Mouse (Mus musculus) CH12.LX (cell line): ENCODE measurements around the gene Trp53i13. TPM values are rescaled to one million over a fixed set of nuclear protein-coding genes. Genes with fewer than 3 reads are reported as not detected.

Experiments used
- DNase-seq: peaks from one replicate; pipeline ENCODE4 v3.0.0-alpha.2; 2013; ENCODE audit errors: extremely low read depth
- H3K27ac ChIP-seq: 2 replicates; pipeline ENCODE4 v1.5.1; 2012; ENCODE audit warnings: low read depth, mild to moderate bottlenecking, control low read depth, moderate library complexity; ENCODE audit not compliant: insufficient read depth
- H3K27me3 ChIP-seq: replicated peaks from 2 replicates; pipeline ENCODE3; 2012; ENCODE audit warnings: inconsistent platforms
- H3K36me3 ChIP-seq, 2 experiments: replicated peaks in 1 of 2; 2 replicates each; pipeline versions ENCODE3 to v1.6.1; 2012; ENCODE audit warnings: inconsistent platforms in 1 of 2, low read length in 1 of 2, mild to moderate bottlenecking in 1 of 2, mixed read lengths in 1 of 2, moderate library complexity in 1 of 2; ENCODE audit not compliant: control insufficient read depth in 1 of 2, insufficient read depth in 1 of 2
- H3K4me1 ChIP-seq, 2 experiments: 2 replicates each; pipeline ENCODE4 v1.6.1; 2012; ENCODE audit warnings: inconsistent platforms in 1 of 2, moderate library complexity in 1 of 2; ENCODE audit not compliant: insufficient read depth in 2 of 2, control insufficient read depth in 1 of 2
- H3K4me2 ChIP-seq: 2 replicates; pipeline ENCODE4 v1.6.1; 2012; ENCODE audit warnings: low read depth, mild to moderate bottlenecking, control low read depth; ENCODE audit not compliant: poor library complexity, insufficient read depth, severe bottlenecking
- H3K4me3 ChIP-seq, 3 experiments: fragments of 150-350 bp in 1 of 3; sonication (generic) in 1 of 3; replicated peaks in 1 of 3; 2 replicates each; pipeline versions ENCODE3 to v1.5.1; 2011 to 2012; ENCODE audit warnings: low read depth in 2 of 3, low read length in 2 of 3, mild to moderate bottlenecking in 2 of 3, moderate library complexity in 2 of 3, control low read depth in 1 of 3, improper control_type of control experiment in 1 of 3, inconsistent platforms in 1 of 3, mixed read lengths in 1 of 3; ENCODE audit not compliant: poor library complexity in 1 of 3
- H3K79me2 ChIP-seq: replicated peaks from 2 replicates; pipeline ENCODE4 v1.6.1; 2012; ENCODE audit warnings: mild to moderate bottlenecking, moderate library complexity; ENCODE audit not compliant: control insufficient read depth, poor library complexity, insufficient read depth, severe bottlenecking; ENCODE audit errors: extremely low read depth
- H3K9ac ChIP-seq: 2 replicates; pipeline ENCODE4 v1.6.1; 2012; ENCODE audit warnings: low read depth, mild to moderate bottlenecking, control low read depth, moderate library complexity; ENCODE audit not compliant: insufficient read depth
- H3K9me3 ChIP-seq: replicated peaks from 2 replicates; pipeline ENCODE3; 2012; ENCODE audit warnings: low read length, inconsistent platforms, mixed read lengths
- BHLHE40 ChIP-seq: IDR thresholded peaks from 2 replicates; pipeline ENCODE4 v1.6.1; 2011; ENCODE audit warnings: mild to moderate bottlenecking, low read depth, low read length, improper control_type of control experiment
- CHD1 ChIP-seq: IDR thresholded peaks from 2 replicates; pipeline ENCODE4 v1.6.1; 2012; ENCODE audit warnings: low read depth, low read length, improper control_type of control experiment, inconsistent platforms
- CTCF ChIP-seq, 2 experiments: IDR thresholded peaks in 1 of 2; conservative IDR thresholded peaks in 1 of 2; 2 replicates each; pipeline ENCODE4 v1.5.1; 2011 to 2012; ENCODE audit warnings: low read depth in 2 of 2, low read length in 2 of 2, improper control_type of control experiment in 1 of 2, inconsistent platforms in 1 of 2, mild to moderate bottlenecking in 1 of 2, moderate library complexity in 1 of 2
- EP300 ChIP-seq: IDR thresholded peaks from 2 replicates; pipeline ENCODE4 v1.6.1; 2011; ENCODE audit warnings: low read length, improper control_type of control experiment
- GABPA ChIP-seq: IDR thresholded peaks from 2 replicates; pipeline ENCODE4 v1.6.1; 2012; ENCODE audit warnings: low read depth, low read length, improper control_type of control experiment, inconsistent platforms; ENCODE audit not compliant: insufficient replicate concordance
- HCFC1 ChIP-seq: IDR thresholded peaks from 2 replicates; pipeline ENCODE4 v1.6.1; 2012; ENCODE audit warnings: low read depth, mild to moderate bottlenecking, inconsistent platforms, low read length, improper control_type of control experiment
- MAZ ChIP-seq: IDR thresholded peaks from 2 replicates; pipeline ENCODE4 v1.6.1; 2012; ENCODE audit warnings: low read depth, mild to moderate bottlenecking, inconsistent platforms, low read length, improper control_type of control experiment, moderate library complexity
- MXI1 ChIP-seq: IDR thresholded peaks from 2 replicates; pipeline ENCODE4 v1.6.1; 2011; ENCODE audit warnings: mild to moderate bottlenecking, low read depth, low read length, improper control_type of control experiment
- NELFE ChIP-seq: IDR thresholded peaks from 2 replicates; pipeline ENCODE4 v1.6.1; 2011; ENCODE audit warnings: low read depth, low read length, improper control_type of control experiment
- POLR2A ChIP-seq: IDR thresholded peaks from 2 replicates; pipeline ENCODE4 v1.6.1; 2011; ENCODE audit warnings: low read depth, mild to moderate bottlenecking, improper control_type of control experiment, low read length
- SIN3A ChIP-seq: IDR thresholded peaks from 2 replicates; pipeline ENCODE4 v1.6.1; 2012; ENCODE audit warnings: low read length, improper control_type of control experiment, inconsistent platforms
- SMC3 ChIP-seq: IDR thresholded peaks from 2 replicates; pipeline ENCODE4 v1.6.1; 2011; ENCODE audit warnings: low read depth, low read length, improper control_type of control experiment
- USF1 ChIP-seq: IDR thresholded peaks from 2 replicates; pipeline ENCODE4 v1.6.1; 2014; ENCODE audit warnings: low read depth, mild to moderate bottlenecking, inconsistent platforms, low read length, improper control_type of control experiment
- ZKSCAN1 ChIP-seq: IDR thresholded peaks from 2 replicates; pipeline ENCODE4 v1.6.1; 2012; ENCODE audit warnings: low read depth, inconsistent platforms, low read length, improper control_type of control experiment, borderline replicate concordance
- ZMIZ1 ChIP-seq: IDR thresholded peaks from 2 replicates; pipeline ENCODE4 v1.6.1; 2012; ENCODE audit warnings: low read depth, mild to moderate bottlenecking, inconsistent platforms, low read length, improper control_type of control experiment
- dilution Hi-C: fragments of 300-500 bp; cut with MboI; formaldehyde crosslinking; loops from 2 replicates; pipeline ENCODE4 v1.14.3; 2020; ENCODE audit warnings: low sequenced_read_pairs; ENCODE audit not compliant: extremely low pct_unique_long_range_greater_than_20kb, extremely low pct_ligation_motif_present
- in situ Hi-C: fragments of 300-500 bp; cut with MboI; formaldehyde crosslinking; loops from 3 replicates; pipeline ENCODE4 v1.14.3; 2019; ENCODE audit warnings: low sequenced_read_pairs, low pct_ligation_motif_present, low pct_unique_long_range_greater_than_20kb, mixed read lengths
- polyA plus RNA-seq: library from polyadenylated mRNA; unstranded; fragments of >175 nt; gene quantifications from 2 replicates; pipeline ENCODE4 v1.2.1, GENCODE M21; 2012; ENCODE audit warnings: low read depth; ENCODE audit not compliant: insufficient read length
- total RNA-seq, 2 experiments: library from RNA; depleted of rRNA; stranded (reverse); fragments of 300-350 nt in 1 of 2; fragments of >200 nt in 1 of 2; gene quantifications; 2 replicates each; pipeline ENCODE4 v1.2.3; 2012 to 2014

Trp53i13 gene
- total and polyA plus RNA-seq, 3 experiments, result 6.7 to 12.8 (median 12.6) TPM

DNA sequence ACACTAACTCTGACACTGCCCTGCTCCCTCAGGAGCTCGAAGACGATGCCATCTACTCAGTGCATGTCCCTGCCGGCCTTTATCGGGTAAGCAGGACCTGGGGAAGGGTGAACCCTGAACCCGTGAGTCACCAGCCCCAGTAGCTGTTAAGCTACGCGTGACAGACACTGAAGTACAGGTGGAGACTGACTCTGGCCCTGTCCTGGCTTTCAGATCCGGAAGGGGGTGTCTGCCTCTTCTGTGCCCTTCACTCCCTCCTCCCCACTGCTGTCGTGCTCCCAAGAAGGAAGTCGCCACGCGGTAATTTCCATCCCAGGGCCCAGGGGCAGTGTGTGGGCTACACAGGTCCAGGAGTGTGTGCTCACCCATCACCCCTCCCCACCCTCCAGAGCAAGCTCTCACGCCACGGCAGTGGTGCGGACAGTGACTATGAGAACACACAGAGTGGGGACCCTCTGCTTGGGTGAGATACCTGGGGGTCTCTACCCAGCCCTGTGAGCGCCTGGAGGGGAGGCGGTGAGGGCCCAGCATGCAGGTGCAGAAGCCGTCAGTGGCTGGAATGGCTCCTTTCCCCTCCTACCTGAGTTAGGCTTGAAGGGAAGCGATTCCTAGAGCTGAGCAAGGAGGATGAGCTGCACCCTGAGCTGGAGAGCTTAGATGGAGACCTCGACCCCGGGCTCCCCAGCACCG is 10.3 kb downstream of the Trp53i13 start:
- Histone ChIP-seq H3K9ac (no peak overlapping the region), H3K4me2 (no peak overlapping the region), H3K4me1 (peaks cover 7 to 27% of the 10 kb centered on the region in 2 experiments), H3K9me3 (no peaks in the 10 kb centered on the region), H3K36me3 (peaks cover 61 to 95% of the 10 kb centered on the region in 2 experiments), H3K27ac (no peak overlapping the region), H3K79me2 (no peaks in the 10 kb centered on the region), H3K27me3 (no peaks in the 10 kb centered on the region), H3K4me3 (no peak overlapping the region)
- dilution Hi-C loops (no loop called here), in situ Hi-C loops (no loop called here)
- TF ChIP-seq HCFC1 (no peak), POLR2A (no peak)
- no peak for DNase-seq

DNA sequence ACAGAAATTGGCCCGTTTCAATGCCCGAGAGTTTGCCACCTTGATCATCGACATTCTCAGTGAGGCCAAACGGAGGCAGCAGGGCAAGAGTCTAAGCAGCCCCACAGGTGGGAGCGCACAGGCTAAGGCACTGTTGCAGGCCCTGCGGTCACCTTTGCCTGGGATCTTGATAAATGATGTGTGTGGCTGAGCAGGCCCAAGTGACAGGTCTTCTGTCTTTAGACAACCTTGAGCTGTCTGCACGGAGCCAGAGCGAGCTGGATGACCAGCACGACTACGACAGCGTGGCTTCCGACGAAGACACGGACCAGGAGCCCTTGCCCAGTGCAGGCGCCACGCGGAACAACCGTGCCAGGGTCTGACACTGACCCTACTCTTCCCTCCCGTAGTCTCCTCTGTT is 11.4 kb downstream of the Trp53i13 start:
- in situ Hi-C loops, result no loop called here
- Histone ChIP-seq H3K79me2 (no peaks in the 10 kb centered on the region), H3K9me3 (no peaks in the 10 kb centered on the region), H3K27ac (no peak overlapping the region), H3K9ac (no peak overlapping the region), H3K27me3 (no peaks in the 10 kb centered on the region), H3K4me1 (peaks cover 7 to 28% of the 10 kb centered on the region in 2 experiments), H3K4me3 (no peak overlapping the region), H3K4me2 (no peak overlapping the region), H3K36me3 (peaks cover 71 to 95% of the 10 kb centered on the region in 2 experiments)
- dilution Hi-C loops, result no loop called here
- no peak for DNase-seq
- TF ChIP-seq ZMIZ1, result no peak
- no peak for TF ChIP-seq ZKSCAN1
- TF ChIP-seq CTCF (conservative IDR thresholded peaks at IDR 0.05 in 1 of 2, IDR thresholded peaks at IDR 0.05 in 1 of 2; ENCODE audit: low read depth in 2 of 2, low read length in 2 of 2), result no peak
- TF ChIP-seq CHD1, result no peak
- TF ChIP-seq NELFE, result no peak
- TF ChIP-seq USF1, result no peak
- no peak for TF ChIP-seq SIN3A

DNA sequence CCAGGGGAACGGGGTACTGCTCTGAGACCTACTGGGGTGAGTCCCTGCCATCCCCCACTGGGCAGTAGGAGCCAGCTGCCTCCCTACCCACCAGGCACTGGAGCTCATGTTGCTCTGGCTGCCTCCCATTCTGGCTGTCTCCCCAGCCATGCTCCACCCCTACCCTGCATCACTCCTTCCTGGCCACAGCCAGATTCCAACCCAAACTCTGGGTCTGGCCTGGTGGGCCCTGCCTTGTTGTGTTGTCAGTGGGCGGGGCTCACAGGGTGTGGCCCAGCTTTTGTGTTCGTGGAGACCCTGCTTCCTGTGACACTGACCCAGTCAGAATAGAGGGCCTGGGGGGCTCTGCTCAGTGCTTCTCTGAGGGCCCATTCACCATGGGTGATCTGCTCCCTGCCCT is 12.3 kb downstream of the Trp53i13 start:
- TF ChIP-seq MAZ, result no peak
- no peak for TF ChIP-seq MXI1
- no peak for TF ChIP-seq BHLHE40
- no peak for TF ChIP-seq GABPA
- no peak for TF ChIP-seq SMC3
- no peak for TF ChIP-seq SIN3A
- no peak for TF ChIP-seq EP300
- peaks cover 74 to 96% of the 10 kb centered on the region in 2 experiments for H3K36me3 ChIP-seq
- no peak for DNase-seq
- no peak overlapping the region for H3K4me2 ChIP-seq
- H3K9ac ChIP-seq, result no peak overlapping the region
- dilution Hi-C loops (no loop called here), in situ Hi-C loops (no loop called here)
- peaks cover 4 to 25% of the 10 kb centered on the region in 2 experiments for H3K4me1 ChIP-seq
- no peaks in the 10 kb centered on the region for H3K27me3 ChIP-seq
- no peak overlapping the region for H3K4me3 ChIP-seq
- H3K27ac ChIP-seq, result no peak overlapping the region
- H3K79me2 ChIP-seq, result no peaks in the 10 kb centered on the region; the same call in 1 of the 2 replicates
- H3K9me3 ChIP-seq, result no peaks in the 10 kb centered on the region
